Mouse (Mus musculus): ENCODE data around the gene Evl.

DNA sequence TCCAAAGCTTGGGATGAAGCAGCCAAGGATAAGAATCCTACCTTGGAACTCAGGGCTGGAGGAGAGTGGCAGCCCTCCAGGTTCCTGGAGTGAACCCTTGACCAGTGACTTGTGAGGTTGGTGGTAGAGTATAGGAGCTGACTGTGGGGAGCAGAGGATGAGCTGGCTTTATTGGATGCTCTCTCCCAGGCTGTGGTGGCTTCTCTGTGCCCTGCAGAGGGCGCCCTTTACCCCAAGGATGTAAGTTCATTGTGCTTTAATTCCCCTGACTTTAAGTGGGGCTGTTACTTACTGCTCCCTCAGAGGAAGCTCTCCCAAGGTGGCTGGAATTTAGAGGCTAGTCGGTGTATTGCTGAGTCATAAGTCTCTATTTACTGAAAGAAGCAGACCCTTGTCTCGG, 58.6 kb downstream of the Evl start:
- TF ChIP-seq EP300 (IDR thresholded peaks at IDR 0.05; ENCODE audit: low read depth) (no peak), CTCF (IDR thresholded peaks at IDR 0.05; ENCODE audit: low read depth) (peak; percentile 88)
